Mouse (Mus musculus) MEL (cell line): Measurements from ENCODE around the gene Tnfrsf1b.

Experiments used
- CTCF ChIP-seq, 3 experiments: IDR thresholded peaks in 2 of 3; conservative IDR thresholded peaks in 1 of 3; 2 replicates each; pipeline ENCODE4 v1.5.1; 2011 to 2012; ENCODE audit warnings: low read length in 3 of 3, low read depth in 2 of 3, mild to moderate bottlenecking in 2 of 3, improper control_type of control experiment in 1 of 3, inconsistent platforms in 1 of 3, mixed read lengths in 1 of 3, moderate library complexity in 1 of 3; ENCODE audit not compliant: control insufficient read depth in 1 of 3, insufficient read depth in 1 of 3, poor library complexity in 1 of 3, severe bottlenecking in 1 of 3
- JUND ChIP-seq: IDR thresholded peaks from 2 replicates; pipeline ENCODE4 v1.6.1; 2011; ENCODE audit warnings: low read depth, mild to moderate bottlenecking, improper control_type of control experiment, low read length
- POLR2AphosphoS5 ChIP-seq: IDR thresholded peaks from 2 replicates; pipeline ENCODE4 v1.6.1; 2012; ENCODE audit warnings: low read depth, borderline replicate concordance, mild to moderate bottlenecking, inconsistent platforms, low read length, moderate library complexity, mixed read lengths
- SIN3A ChIP-seq: IDR thresholded peaks from 2 replicates; pipeline ENCODE4 v1.6.1; 2012; ENCODE audit warnings: low read length, improper control_type of control experiment, inconsistent platforms
- ZMIZ1 ChIP-seq: IDR thresholded peaks from 2 replicates; pipeline ENCODE4 v1.6.1; 2012; ENCODE audit warnings: low read depth, mild to moderate bottlenecking, inconsistent platforms, low read length, improper control_type of control experiment, moderate library complexity

GRCm38 (mm10) chr4:145247556-145247955 is 886 bp upstream of the Tnfrsf1b start:
- TF ChIP-seq POLR2AphosphoS5 (no peak), SIN3A (no peak), ZMIZ1 (no peak), CTCF (IDR thresholded peaks at IDR 0.05 in 2 of 3, conservative IDR thresholded peaks at IDR 0.05 in 1 of 3; ENCODE audit: control insufficient read depth in 1 of 3, insufficient read depth in 1 of 3, low read depth in 2 of 3, low read length in 3 of 3, poor library complexity in 1 of 3, severe bottlenecking in 1 of 3) (no peak), JUND (no peak)
